Mouse (Mus musculus) forebrain, embryonic 12.5 days (tissue): Measurements from ENCODE around the gene Pcgf2. TPM values are rescaled to one million over a fixed set of nuclear protein-coding genes. Genes with fewer than 3 reads are reported as not detected.
A peak's percentile ranks its signal among the peaks of the same experiment; 100 is the strongest.
"Not testable (repeated sequence)": the region's sequence is repeated elsewhere in the genome, so short reads cannot be mapped to it uniquely, and the experiment has no call there.

Source experiments
- ATAC-seq: fragments of 200-750 bp; cut with Nextera tagmentation; 2 replicates; pipeline ENCODE4 v1.8.0; 2017; ENCODE audit warnings: moderate TSS enrichment; ENCODE audit not compliant: low FRiP score
- H3K27ac ChIP-seq: fragments of 300-500 bp; sonication (generic); 2 replicates; pipeline ENCODE4 v1.5.1; 2016; ENCODE audit warnings: mild to moderate bottlenecking
- H3K27me3 ChIP-seq: fragments of 300-500 bp; sonication (generic); 2 replicates; pipeline ENCODE4 v1.6.1; 2016; ENCODE audit warnings: mild to moderate bottlenecking
- H3K36me3 ChIP-seq: fragments of 300-500 bp; sonication (generic); replicated peaks from 2 replicates; pipeline ENCODE4 v1.6.1; 2016; ENCODE audit warnings: mild to moderate bottlenecking
- H3K4me1 ChIP-seq: fragments of 300-500 bp; sonication (generic); 2 replicates; pipeline ENCODE4 v1.6.1; 2016
- H3K4me2 ChIP-seq: fragments of 300-500 bp; sonication (generic); 2 replicates; pipeline ENCODE4 v1.6.1; 2016; ENCODE audit warnings: mild to moderate bottlenecking, moderate library complexity
- H3K4me3 ChIP-seq: fragments of 300-500 bp; sonication (generic); replicated peaks from 2 replicates; pipeline ENCODE4 v1.5.1; 2016; ENCODE audit warnings: mild to moderate bottlenecking
- H3K9ac ChIP-seq: fragments of 300-500 bp; sonication (generic); 2 replicates; pipeline ENCODE4 v1.6.1; 2016; ENCODE audit warnings: mild to moderate bottlenecking
- H3K9me3 ChIP-seq: fragments of 300-500 bp; sonication (generic); 2 replicates; pipeline ENCODE4 v1.6.1; 2016
- WGBS: fragments of 180-500 bp; shearing (Covaris S2); methylation state at CpG from one replicate; pipeline ENCODE4 v1.1.7; 2016; 5-methylcytosine and 5-hydroxymethylcytosine counted together
- polyA plus RNA-seq: library from polyadenylated mRNA; unstranded; fragments of >200 nt; fragmentation: Nextera tagmentation; extraction: Ambion mirVana; gene quantifications from 2 replicates; pipeline ENCODE4 v1.2.1, GENCODE M21; 2016

Gene Pcgf2
- polyA plus RNA-seq, 1 experiment from 2014 or later: 24.2 TPM

GRCm38 (mm10) chr11:97714784-97715760 is 14.8 kb upstream of the Pcgf2 start:
- Histone ChIP-seq H3K4me3 (no peak overlapping the region), H3K9ac (no peak overlapping the region), H3K9me3 (no peaks in the 10 kb centered on the region), H3K4me1 (no peaks in the 10 kb centered on the region), H3K4me2 (no peak overlapping the region), H3K27ac (no peak overlapping the region), H3K27me3 (no peaks in the 10 kb centered on the region), H3K36me3 (peaks cover 81% of the 10 kb centered on the region)
- 92% methylated on average over 14 of the region's 14 CpGs for WGBS
- no peak for ATAC-seq

- no peak overlapping the region for H3K4me3 ChIP-seq
- 92% methylated on average over 3 of the region's 3 CpGs for WGBS
- H3K27ac ChIP-seq: no peak overlapping the region
- no peak overlapping the region for H3K4me2 ChIP-seq
- ATAC-seq: no peak
- no peaks in the 10 kb centered on the region for H3K9me3 ChIP-seq
- no peaks in the 10 kb centered on the region for H3K27me3 ChIP-seq
- no peaks in the 10 kb centered on the region for H3K4me1 ChIP-seq
- H3K9ac ChIP-seq: no peak overlapping the region
- peaks cover 74% of the 10 kb centered on the region for H3K36me3 ChIP-seq
These were observed 14.1 kb upstream of the Pcgf2 start for GRCm38 (mm10) chr11:97714356-97714755.

GRCm38 (mm10) chr11:97713896-97714295 is 13.6 kb upstream of the Pcgf2 start:
- 93% methylated on average over 8 of the region's 8 CpGs for WGBS
- H3K36me3 ChIP-seq: peaks cover 74% of the 10 kb centered on the region
- no peaks in the 10 kb centered on the region for H3K9me3 ChIP-seq
- H3K4me3 ChIP-seq: no peak overlapping the region
- H3K4me2 ChIP-seq: no peak overlapping the region
- H3K4me1 ChIP-seq: no peaks in the 10 kb centered on the region
- H3K9ac ChIP-seq: no peak overlapping the region
- H3K27me3 ChIP-seq: no peaks in the 10 kb centered on the region
- ATAC-seq: no peak
- no peak overlapping the region for H3K27ac ChIP-seq

GRCm38 (mm10) chr11:97712286-97712685 is 12.0 kb upstream of the Pcgf2 start:
- H3K27ac ChIP-seq: no peak overlapping the region
- no peak overlapping the region for H3K9ac ChIP-seq
- 95% methylated on average over 15 of the region's 15 CpGs for WGBS
- H3K36me3 ChIP-seq: peaks cover 74% of the 10 kb centered on the region
- H3K4me1 ChIP-seq: no peaks in the 10 kb centered on the region
- H3K27me3 ChIP-seq: no peaks in the 10 kb centered on the region
- no peak overlapping the region for H3K4me3 ChIP-seq
- no peaks in the 10 kb centered on the region for H3K9me3 ChIP-seq
- no peak overlapping the region for H3K4me2 ChIP-seq
- no peak for ATAC-seq

- H3K27me3 ChIP-seq: no peaks in the 10 kb centered on the region
- no peak overlapping the region for H3K9ac ChIP-seq
- WGBS: 87% methylated on average over 13 of the region's 13 CpGs
- no peak overlapping the region for H3K27ac ChIP-seq
- ATAC-seq: no peak
- H3K36me3 ChIP-seq: peaks cover 74% of the 10 kb centered on the region
- no peaks in the 10 kb centered on the region for H3K4me1 ChIP-seq
- H3K9me3 ChIP-seq: no peaks in the 10 kb centered on the region
- H3K4me3 ChIP-seq: no peak overlapping the region
- H3K4me2 ChIP-seq: no peak overlapping the region
These were observed 11.1 kb upstream of the Pcgf2 start for GRCm38 (mm10) chr11:97711200-97711900.

GRCm38 (mm10) chr11:97710067-97710466 is 9.8 kb upstream of the Pcgf2 start:
- H3K36me3 ChIP-seq: peaks cover 80% of the 10 kb centered on the region
- 80% methylated on average over 2 of the region's 2 CpGs for WGBS
- not testable (repeated sequence) for H3K9ac ChIP-seq, H3K9me3 ChIP-seq, H3K27ac ChIP-seq, H3K4me3 ChIP-seq, H3K4me2 ChIP-seq, ATAC-seq, H3K4me1 ChIP-seq, H3K27me3 ChIP-seq

- Histone ChIP-seq H3K36me3 (peaks cover 29% of the 10 kb centered on the region), H3K4me1 (peaks cover 30% of the 10 kb centered on the region), H3K9me3 (no peaks in the 10 kb centered on the region), H3K4me2 (peak within 1 kb of the TSS; percentile 84), H3K27me3 (no peaks in the 10 kb centered on the region), H3K27ac (peak within 1 kb of the TSS; percentile 84), H3K9ac (peak within 1 kb of the TSS; percentile 87), H3K4me3 (peak within 1 kb of the TSS; percentile 83)
- peak; percentile 83 for ATAC-seq
- under 1% methylated on average over 35 of the region's 35 CpGs for WGBS
These were observed 2.9 kb upstream of the Pcgf2 start, which contains the start of gene Psmb3 for GRCm38 (mm10) chr11:97703039-97703826. TSS of gene Psmb3 (plus strand) at chr11:97703399.

GRCm38 (mm10) chr11:97702393-97702745 is 2.1 kb upstream of the Pcgf2 start:
- Histone ChIP-seq H3K4me3 (peak overlapping the region; percentile 83), H3K4me1 (peaks cover 39% of the 10 kb centered on the region), H3K9me3 (no peaks in the 10 kb centered on the region), H3K27ac (peak overlapping the region; percentile 84), H3K4me2 (peak overlapping the region; percentile 84), H3K36me3 (peaks cover 21% of the 10 kb centered on the region), H3K27me3 (no peaks in the 10 kb centered on the region), H3K9ac (peak overlapping the region; percentile 66)
- WGBS: 1% methylated on average over 24 of the region's 24 CpGs
- no peak; the same call in 1 of the 2 replicates for ATAC-seq

- peaks cover 45% of the 10 kb centered on the region for H3K4me1 ChIP-seq
- H3K27ac ChIP-seq: no peak overlapping the region
- H3K36me3 ChIP-seq: peaks cover 15% of the 10 kb centered on the region
- no peak for ATAC-seq
- WGBS: 48% methylated on average over 15 of the region's 15 CpGs
- H3K4me2 ChIP-seq: peak overlapping the region; percentile 84
- peak overlapping the region; percentile 95 for H3K9ac ChIP-seq
- no peaks in the 10 kb centered on the region for H3K9me3 ChIP-seq
- H3K4me3 ChIP-seq: peak overlapping the region; percentile 86; the same call in 1 of the 2 replicates
- H3K27me3 ChIP-seq: no peaks in the 10 kb centered on the region
These were observed 1.5 kb upstream of the Pcgf2 start for GRCm38 (mm10) chr11:97701581-97702392.

- Histone ChIP-seq H3K4me3 (peak overlapping the region; percentile 86), H3K4me1 (peaks cover 53% of the 10 kb centered on the region), H3K9me3 (no peaks in the 10 kb centered on the region), H3K27ac (peak overlapping the region; percentile 99), H3K36me3 (peaks cover 6% of the 10 kb centered on the region), H3K9ac (peak overlapping the region; percentile 95), H3K4me2 (peak overlapping the region; percentile 84), H3K27me3 (no peaks in the 10 kb centered on the region)
- ATAC-seq: no peak
- 18% methylated on average over 30 of the region's 30 CpGs for WGBS
These were observed 666 bp upstream of the Pcgf2 start for GRCm38 (mm10) chr11:97700746-97701580.

- 0% methylated on average over 5 of the region's 9 CpGs for WGBS
These were observed 683 bp downstream of the Pcgf2 start for GRCm38 (mm10) chr11:97699626-97700002.

More at GRCm38 (mm10) chr11:97699626-97700002, 683 bp downstream of the Pcgf2 start:
- H3K4me1 ChIP-seq: peaks cover 62% of the 10 kb centered on the region
- peak overlapping the region; percentile 95 for H3K9ac ChIP-seq
- peak overlapping the region; percentile 84 for H3K4me2 ChIP-seq
- no peaks in the 10 kb centered on the region for H3K36me3 ChIP-seq
- peak overlapping the region; percentile 99 for H3K27ac ChIP-seq
- ATAC-seq: peak; percentile 56
- peak overlapping the region; percentile 86 for H3K4me3 ChIP-seq
- no peaks in the 10 kb centered on the region for H3K9me3 ChIP-seq
- no peaks in the 10 kb centered on the region for H3K27me3 ChIP-seq
